Mouse (Mus musculus) monocyte, adult 5-6 weeks (primary cell): Measurements from ENCODE around the gene Ino80b. TPM values are rescaled to one million over a fixed set of nuclear protein-coding genes. Genes with fewer than 3 reads are reported as not detected.

ENCODE experiments used
- ATAC-seq: fragments of 153-309, 156-312 bp; replicated peaks from 2 replicates; pipeline ENCODE4 v1.8.0; 2017; ENCODE audit warnings: mild to moderate bottlenecking; ENCODE audit not compliant: low TSS enrichment, insufficient number of reproducible peaks, severe bottlenecking, poor library complexity, low FRiP score
- total RNA-seq: library from RNA; stranded (forward); fragments of 200-1000, 200-491, 200-594 nt; gene quantifications from 3 replicates; pipeline ENCODE4 v1.2.3, GENCODE M21; 2017

Ino80b gene
- total RNA-seq, 1 experiment from 2014 or later = 25.0 TPM

DNA sequence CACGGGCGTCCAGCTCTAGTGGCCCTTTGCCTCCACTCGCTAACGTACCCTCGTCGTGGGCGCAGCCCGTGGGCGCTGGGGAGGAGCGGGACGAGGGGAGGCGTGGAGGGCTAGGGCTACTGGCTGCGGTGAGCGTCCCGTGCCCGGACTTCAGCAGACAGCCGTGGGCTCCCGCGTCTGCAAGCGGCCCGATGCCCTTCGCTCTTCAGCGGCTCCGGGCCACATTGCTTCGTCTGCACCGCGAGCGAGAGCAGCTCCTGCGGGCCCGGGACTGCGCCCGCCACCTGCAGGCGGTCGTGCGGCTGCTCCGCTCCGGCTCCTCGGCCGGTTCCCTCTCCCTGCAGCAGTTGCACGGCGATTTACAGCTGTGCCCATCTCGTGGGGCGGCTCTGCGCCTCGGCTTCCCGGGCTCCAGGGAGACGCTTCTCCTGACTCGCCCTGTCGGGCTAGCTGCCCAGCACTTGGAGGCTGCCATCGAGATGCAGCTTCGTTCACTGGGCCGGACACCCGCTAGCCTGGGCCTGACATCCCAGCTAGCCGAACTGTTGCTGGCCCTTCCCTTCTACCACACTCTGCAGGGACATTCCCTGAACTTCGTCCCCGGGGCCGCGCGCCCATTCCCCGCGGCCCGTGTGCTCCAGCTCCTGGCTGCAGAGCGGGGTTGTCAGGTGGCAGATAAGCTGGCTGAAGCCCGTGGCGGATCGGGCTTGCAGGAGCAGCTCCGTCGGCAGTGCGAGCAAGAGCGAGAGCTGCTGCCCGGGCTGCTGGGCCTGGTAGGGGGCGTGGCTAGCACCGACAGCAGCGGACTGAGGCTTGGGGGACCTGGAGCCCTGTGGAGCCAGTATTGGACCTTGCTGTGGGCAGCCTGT is 23.3 kb downstream of the Ino80b start:
- ATAC-seq = peak; percentile 10

DNA sequence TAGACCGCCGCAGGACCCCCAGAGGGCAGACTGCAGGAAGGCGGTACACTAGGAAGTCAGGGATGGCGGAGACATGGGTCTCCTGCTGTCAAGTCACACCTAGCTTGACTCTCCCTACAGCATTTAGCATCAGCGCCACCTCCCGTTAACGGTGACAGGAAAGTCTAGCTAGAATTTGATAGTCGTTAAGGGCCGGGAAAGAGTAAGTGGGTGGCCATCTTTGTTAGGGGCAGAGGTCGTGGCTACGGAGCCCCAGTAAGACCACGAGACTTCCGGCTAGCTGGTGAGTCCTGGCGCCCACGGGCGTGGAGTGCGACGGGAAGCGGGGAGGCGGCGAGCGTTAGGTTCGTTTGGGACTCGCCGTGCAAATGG is 23.9 kb downstream of the Ino80b start, which contains the start of the genes Ccdc142 and Gm42688:
Ccdc142 (plus strand) TSS at position 286 of the 372 bp plus-strand sequence.
Gm42688 (plus strand) TSS at position 302 of the 372 bp plus-strand sequence.
- ATAC-seq = peak; percentile 95

- no peak for ATAC-seq
Measured at GRCm38 (mm10) chr6:83098411-83098810, 26.8 kb downstream of the Ino80b start.

DNA sequence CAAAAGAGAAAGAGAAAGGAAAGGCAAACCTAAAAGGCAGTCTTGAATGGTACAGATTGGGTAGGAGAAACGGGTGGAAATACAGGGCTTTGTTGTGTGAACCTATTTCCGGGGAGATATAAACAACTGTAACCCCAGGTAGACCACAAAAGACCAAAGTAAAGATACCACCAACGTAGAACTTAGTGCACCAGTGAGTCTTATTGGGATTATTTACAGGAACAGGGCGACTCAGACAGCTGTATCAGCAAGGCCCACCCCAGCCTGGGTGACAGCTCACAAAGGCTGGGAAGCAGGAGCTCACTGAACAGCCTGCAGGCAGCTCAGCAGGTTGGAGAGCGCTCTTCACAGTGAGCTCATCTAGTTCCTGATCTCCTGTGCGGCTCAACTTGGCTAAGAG is 29.3 kb downstream of the Ino80b start:
- no peak for ATAC-seq

GRCm38 (mm10) chr6:83092416-83093127 is 32.7 kb downstream of the Ino80b start:
- ATAC-seq = no peak

DNA sequence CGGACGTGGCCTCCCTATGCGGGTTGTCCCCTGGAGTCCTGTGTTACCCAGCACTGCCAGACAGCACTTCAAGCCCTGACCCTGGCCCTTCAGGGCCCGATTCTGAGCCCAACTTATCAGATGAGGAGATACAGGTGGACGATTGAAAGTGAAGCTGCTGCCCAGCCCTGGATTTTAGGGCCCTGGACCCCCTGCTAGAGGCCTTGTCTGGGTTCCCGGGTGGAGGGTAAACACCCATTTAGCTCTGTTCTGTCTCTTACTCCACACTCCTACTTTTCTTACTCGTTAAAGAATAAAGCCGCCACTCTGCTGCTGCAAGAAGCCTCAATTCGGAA is 37.3 kb downstream of the Ino80b start:
- ATAC-seq = no peak

DNA sequence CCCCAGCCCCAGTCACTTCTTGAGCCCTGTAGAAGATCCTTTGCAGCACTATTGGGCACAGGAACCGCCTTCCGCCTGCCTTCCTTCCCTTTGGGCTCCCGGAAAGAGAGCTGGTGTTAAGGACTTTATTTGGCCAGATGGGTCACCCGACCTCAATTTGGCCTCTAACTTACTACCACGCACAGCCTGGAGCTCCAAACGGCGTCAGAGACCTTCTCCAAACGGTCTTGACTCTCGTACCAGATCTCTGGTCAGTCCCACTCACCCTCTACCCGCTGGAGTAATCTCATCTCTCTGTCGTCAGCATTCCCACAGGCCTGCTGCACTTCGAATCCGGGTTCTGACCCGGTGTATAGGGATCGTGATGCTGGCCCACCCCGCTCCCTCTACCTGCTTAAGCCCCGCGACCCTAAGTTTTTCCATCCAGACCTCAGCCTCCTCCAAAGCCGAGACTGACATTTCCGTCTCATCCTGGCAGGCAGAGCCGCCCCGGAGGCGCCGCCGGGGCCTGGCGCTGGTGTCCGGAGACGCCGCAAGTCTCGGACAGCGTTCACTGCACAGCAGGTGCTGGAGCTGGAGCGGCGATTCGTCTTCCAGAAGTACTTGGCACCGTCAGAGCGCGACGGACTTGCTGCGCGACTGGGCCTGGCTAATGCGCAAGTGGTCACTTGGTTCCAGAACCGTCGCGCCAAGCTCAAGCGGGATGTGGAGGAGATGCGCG is 37.9 kb downstream of the Ino80b start:
- ATAC-seq = no peak

- ATAC-seq = no peak
Measured at GRCm38 (mm10) chr6:83086121-83087035, 38.9 kb downstream of the Ino80b start, which contains the start of gene Lbx2. Lbx2 (plus strand) TSS chr6:83086367.

DNA sequence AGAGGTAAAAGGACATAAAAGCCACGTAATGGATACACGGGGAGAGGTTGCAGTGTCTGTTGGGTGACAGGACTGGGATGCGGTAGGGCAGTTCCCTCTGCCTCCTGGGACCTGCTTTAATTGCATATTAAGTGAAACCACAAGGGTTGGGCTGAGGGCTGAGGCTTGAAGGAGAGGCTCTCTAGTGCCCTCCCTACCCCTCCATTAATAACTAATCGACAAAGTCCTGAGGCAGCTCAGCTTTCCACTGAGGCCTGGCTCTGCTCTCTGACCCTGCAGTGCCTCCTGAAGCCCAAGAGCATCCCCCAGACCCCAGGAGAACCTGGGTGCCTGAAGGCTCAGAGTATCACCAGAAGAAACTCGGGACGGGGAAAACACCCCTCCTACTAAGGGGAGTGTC is 40.8 kb downstream of the Ino80b start:
- no peak for ATAC-seq

GRCm38 (mm10) chr6:83083497-83083896 is 41.7 kb downstream of the Ino80b start:
- no peak for ATAC-seq

GRCm38 (mm10) chr6:83080210-83080609 is 45.0 kb downstream of the Ino80b start:
- no peak for ATAC-seq

DNA sequence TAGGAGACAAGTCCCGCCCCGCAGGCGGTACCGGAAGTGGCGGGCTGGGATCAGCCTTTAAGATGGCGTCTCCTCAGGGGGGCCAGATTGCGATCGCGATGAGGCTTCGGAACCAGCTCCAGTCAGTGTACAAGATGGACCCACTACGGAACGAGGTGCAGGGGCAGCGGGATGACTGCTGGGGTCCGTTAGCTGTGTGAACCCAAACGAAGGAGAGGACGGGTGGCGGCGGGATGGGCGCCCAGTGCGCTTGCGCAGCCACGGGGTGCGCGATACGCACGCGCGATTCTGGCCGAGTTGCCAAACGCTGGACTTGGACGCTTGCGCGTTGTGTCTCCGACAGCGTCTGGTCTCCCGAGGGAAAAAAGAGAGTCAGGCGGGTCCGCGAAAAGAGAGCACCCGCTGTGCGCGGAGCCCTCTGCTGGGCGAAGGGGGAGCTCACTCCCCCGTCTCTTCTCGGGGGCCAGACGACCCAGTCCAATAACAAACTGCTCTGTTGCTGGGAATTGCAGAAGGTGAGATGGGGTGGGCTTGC is 46.8 kb downstream of the Ino80b start:
- ATAC-seq = peak; percentile 95

DNA sequence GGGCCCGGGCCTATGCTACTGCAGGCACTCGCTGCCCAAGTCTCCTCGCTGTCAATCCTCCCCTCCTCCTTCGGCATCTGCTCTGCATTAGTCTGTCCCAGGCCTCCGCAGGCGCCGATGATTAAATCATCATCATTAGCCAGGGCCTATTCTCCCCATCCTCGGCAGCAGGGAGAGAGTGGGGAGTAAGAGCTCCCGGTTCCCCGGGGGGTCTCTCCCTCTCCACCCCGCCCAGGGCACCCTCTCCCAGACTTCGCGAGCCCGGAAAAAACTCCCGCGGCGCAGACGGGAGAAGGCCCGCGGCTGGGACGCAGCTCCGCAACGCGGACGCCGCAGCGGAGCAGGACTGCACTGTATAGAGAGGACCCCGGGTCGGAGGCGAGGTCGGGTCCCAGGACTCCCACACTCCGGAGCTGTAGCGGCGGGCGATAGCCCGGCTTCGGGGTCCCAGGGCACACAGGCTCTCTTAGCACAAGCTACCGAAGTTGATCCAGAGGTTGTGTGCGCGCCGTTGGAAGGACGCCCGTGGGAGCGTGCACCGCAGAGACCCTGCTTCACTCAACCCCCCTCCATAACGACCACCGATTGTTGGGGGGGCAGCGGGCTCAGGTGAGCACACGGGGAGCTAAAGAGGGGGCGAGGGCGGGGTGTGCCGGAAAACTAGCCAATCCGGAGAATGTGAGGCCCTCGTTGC is 47.5 kb downstream of the Ino80b start, which contains the start of gene Pcgf1:
Pcgf1 (plus strand) TSS at position 240 of the 694 bp plus-strand sequence.
- ATAC-seq = no peak

GRCm38 (mm10) chr6:83074979-83075378 is 50.3 kb downstream of the Ino80b start:
- no peak for ATAC-seq
